ENCODE assay signal across 8 mouse cellular contexts in the genomic region with DNA sequence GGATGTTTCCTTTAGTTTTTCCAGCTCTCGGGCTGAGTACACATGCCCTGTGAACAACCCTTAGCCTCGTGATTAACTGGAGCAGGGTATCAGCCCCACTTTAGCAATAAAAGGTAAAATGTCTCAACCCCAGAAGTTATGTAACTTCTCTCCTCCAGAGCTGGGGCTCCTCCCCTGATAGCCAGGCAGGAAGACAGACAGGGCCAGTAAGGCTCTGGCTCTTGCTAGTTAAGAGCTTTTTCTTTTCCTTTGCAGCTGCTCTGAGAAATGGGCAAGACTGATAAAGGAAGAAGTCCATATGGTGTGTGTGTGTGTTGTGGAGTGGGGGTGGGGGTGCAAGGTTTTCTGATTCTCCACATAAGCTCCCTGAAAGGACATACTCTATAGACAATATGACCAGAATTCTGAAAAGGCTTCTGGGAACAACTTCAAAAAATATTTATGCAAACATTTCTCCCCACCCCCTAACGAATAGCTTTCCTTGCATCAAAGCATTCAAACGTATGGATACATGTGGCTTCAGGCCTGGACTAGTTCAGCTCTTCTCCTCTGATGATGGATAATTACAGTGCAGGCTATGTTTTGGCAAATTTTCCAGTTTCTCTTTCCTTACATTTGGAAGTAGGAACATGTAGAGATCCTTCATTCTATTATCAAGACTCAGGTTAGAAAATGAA. TPM values are rescaled to one million over a fixed set of nuclear protein-coding genes. Genes with fewer than 3 reads are reported as not detected.
A peak's percentile ranks its signal among the peaks of the same experiment; 100 is the strongest.
DNase-seq lines count a peak whose midpoint lies in the region; ATAC-seq and TF ChIP-seq lines count a peak whose summit lies in the region.

No protein-coding gene starts in this region.

- H3K4me3 ChIP-seq in kidney, embryonic 15.5 days (replicated peaks), result no peak overlapping the region
- no peak overlapping the region for H3K4me3 ChIP-seq in liver, adult 2 months (ENCODE audit: insufficient read depth, low read depth, low read length)
- H3K4me3 ChIP-seq in thymus, adult 2 months (ENCODE audit: control insufficient read depth, insufficient read depth, low read length), result no peak overlapping the region

- H3K9me3 ChIP-seq in kidney, embryonic 15.5 days (replicated peaks), result no peaks in the 10 kb centered on the region

- no peaks in the 10 kb centered on the region for H3K27me3 ChIP-seq in kidney, embryonic 15.5 days
- H3K27me3 ChIP-seq in liver, adult 2 months (ENCODE audit: control insufficient read depth, insufficient read depth, low read length), result no peaks in the 10 kb centered on the region
- H3K27me3 ChIP-seq in thymus, adult 2 months (ENCODE audit: control insufficient read depth, insufficient read depth, low read length), result no peaks in the 10 kb centered on the region

- peaks cover 7% of the 10 kb centered on the region for H3K36me3 ChIP-seq in kidney, embryonic 15.5 days
- H3K36me3 ChIP-seq in liver, adult 2 months (ENCODE audit: control insufficient read depth, insufficient read depth, low read length), result peaks cover 15% of the 10 kb centered on the region; the same call in 1 of the 2 replicates
- peaks cover 18% of the 10 kb centered on the region for H3K36me3 ChIP-seq in thymus, adult 2 months (ENCODE audit: control insufficient read depth, insufficient read depth, low read length)

- H3K4me1 ChIP-seq in kidney, embryonic 15.5 days, result 0 out of 2 replicates have a peak, but pooled peaks cover 5% of the 10 kb centered on the region
- H3K4me1 ChIP-seq in liver, adult 2 months (ENCODE audit: control insufficient read depth, insufficient read depth, low read length), result peaks cover 24% of the 10 kb centered on the region
- 0 out of 2 replicates have a peak, but pooled peaks cover 3% of the 10 kb centered on the region for H3K4me1 ChIP-seq in thymus, adult 2 months (replicated peaks; ENCODE audit: control insufficient read depth, insufficient read depth, low read length)

- 52% methylated on average over 4 of the region's 4 CpGs for WGBS in kidney, embryonic 15.5 days
- 24% methylated on average over 4 of the region's 4 CpGs for WGBS in liver, adult 2 months
- 75% methylated on average over 4 of the region's 4 CpGs for WGBS in thymus, adult 2 months

- 0 out of 2 replicates have a peak overlapping the region, but pooled peaks have one; percentile 10 for H3K27ac ChIP-seq in kidney, embryonic 15.5 days
- peak overlapping the region; percentile 84 for H3K27ac ChIP-seq in liver, adult 2 months (replicated peaks; ENCODE audit: insufficient read depth, low read depth, low read length)
- no peak overlapping the region for H3K27ac ChIP-seq in thymus, adult 2 months (ENCODE audit: control insufficient read depth, insufficient read depth, low read length)

- DNase-seq in kidney, postnatal 4 days, result no peak
- DNase-seq in c-Kit-positive CD71-positive TER-119-negative erythroid progenitor cells, embryonic 14.5 days (ENCODE audit: low read depth), result peak; percentile 52
- DNase-seq in liver, adult 2 months (ENCODE audit: extremely low read depth, low read depth, low spot score), result peak; percentile 96
- no peak for DNase-seq in urinary bladder, postnatal 10 days (ENCODE audit: low spot score)
- DNase-seq in cerebellum, adult 18-20 months, result no peak
- DNase-seq in thymus, adult 2 months, result no peak

- no peak for TF ChIP-seq CTCF in liver, adult 2 months (IDR thresholded peaks at IDR 0.05; ENCODE audit: low read depth, low read length)
- TF ChIP-seq CTCF in thymus, adult 2 months (IDR thresholded peaks at IDR 0.05; ENCODE audit: borderline replicate concordance, control insufficient read depth, extremely low read depth, insufficient read depth, low read length, poor library complexity), result no peak

- TF ChIP-seq POLR2A in liver, adult 2 months (IDR thresholded peaks at IDR 0.05; ENCODE audit: extremely low read depth, insufficient read depth, low read length), result no peak
- TF ChIP-seq POLR2A in thymus, adult 2 months (IDR thresholded peaks at IDR 0.05; ENCODE audit: control insufficient read depth, extremely low read depth, insufficient read depth, low read length, poor library complexity), result no peak

- no peak overlapping the region for H3K9ac ChIP-seq in kidney, embryonic 15.5 days
- no peak overlapping the region for H3K9ac ChIP-seq in liver, adult 2 months (ENCODE audit: low read depth, low read length)

- 0 out of 2 replicates have a peak, but pooled peaks have one; percentile 29 for ATAC-seq in kidney, embryonic 15.5 days (replicated peaks; ENCODE audit: low FRiP score)
- ATAC-seq in neutrophil, adult 5-6 weeks (ENCODE audit: extremely low read depth, insufficient number of reproducible peaks, low FRiP score, poor library complexity, severe bottlenecking), result peak; percentile 55

- H3K79me2 ChIP-seq in liver, adult 2 months (ENCODE audit: control insufficient read depth, insufficient read depth, low read length), result no peaks in the 10 kb centered on the region; the same call in 1 of the 2 replicates

- no peak overlapping the region for H3K4me2 ChIP-seq in kidney, embryonic 15.5 days

RNA-seq across cellular contexts. Expression of a gene that starts 14.0 kb away (rescaled TPM):
- polyA plus RNA-seq in kidney, embryonic 15.5 days (2015; fragmentation: Nextera tagmentation; extraction: Ambion mirVana), result 3.8 and 5.5 TPM in 2 replicates
- total RNA-seq in liver, adult 2 months (2014; rRNA removed), result 7.3 and 8.0 TPM in 2 replicates
- polyA plus RNA-seq in liver, adult 2 months (2012; rRNA removed), result 3.4 and 4.9 TPM in 2 replicates
- total RNA-seq in neutrophil, adult 5-6 weeks (2017), result 72.7 and 76.0 TPM in 2 replicates
- 39.5 and 47.6 TPM in 2 replicates for polyA plus RNA-seq in thymus, adult 2 months (2012; rRNA removed)

RNA-seq across cellular contexts. Expression of a gene that starts 51.4 kb away (rescaled TPM):
- 77.2 and 87.0 TPM in 2 replicates for polyA plus RNA-seq in kidney, embryonic 15.5 days (2015; fragmentation: Nextera tagmentation; extraction: Ambion mirVana)
- 116 and 144 TPM in 2 replicates for total RNA-seq in liver, adult 2 months (2014; rRNA removed)
- polyA plus RNA-seq in liver, adult 2 months (2012; rRNA removed), result 47.0 and 48.6 TPM in 2 replicates
- 43.8 and 56.6 TPM in 2 replicates for total RNA-seq in neutrophil, adult 5-6 weeks (2017)
- polyA plus RNA-seq in thymus, adult 2 months (2012; rRNA removed), result 19.9 and 28.3 TPM in 2 replicates

RNA-seq across cellular contexts. Expression of a gene that starts 51.4 kb away (rescaled TPM):
- polyA plus RNA-seq in kidney, embryonic 15.5 days (2015; fragmentation: Nextera tagmentation; extraction: Ambion mirVana), result 60.4 and 65.0 TPM in 2 replicates
- total RNA-seq in liver, adult 2 months (2014; rRNA removed), result 105 and 108 TPM in 2 replicates
- 32.9 and 33.2 TPM in 2 replicates for polyA plus RNA-seq in liver, adult 2 months (2012; rRNA removed)
- 87.7 and 91.4 TPM in 2 replicates for total RNA-seq in neutrophil, adult 5-6 weeks (2017)
- 22.7 and 24.4 TPM in 2 replicates for polyA plus RNA-seq in thymus, adult 2 months (2012; rRNA removed)

Comparison
In these comparisons a context has a peak if more than half of its experiments do, and no peak if none do; other contexts are left out.
1. DNase-seq: peak in c-Kit-positive CD71-positive TER-119-negative erythroid progenitor cells, embryonic 14.5 days (single experiment) and liver, adult 2 months (single experiment); none in kidney, postnatal 4 days (0 of 2), urinary bladder, postnatal 10 days (single experiment), cerebellum, adult 18-20 months (0 of 2) and thymus, adult 2 months (single experiment).